Mouse (Mus musculus) cerebellum, adult 2 months (tissue): ENCODE measurements at regions not wholly inside any gene's neighbourhood (a gene's known extent, or its start where the extent isn't known, plus 50 kb on each side); places are given as distances from the start of the nearest gene placed in this dataset.
"Not testable (repeated sequence)": the region's sequence is repeated elsewhere in the genome, so short reads cannot be mapped to it uniquely, and the experiment has no call there.

Source experiments
- CTCF ChIP-seq: fragments of 200-500 bp; IDR thresholded peaks from 2 replicates; pipeline ENCODE4 v1.5.1; 2011; ENCODE audit warnings: low read depth, mild to moderate bottlenecking, control low read depth, low read length, moderate library complexity, borderline replicate concordance; ENCODE audit not compliant: insufficient read depth
- POLR2A ChIP-seq: fragments of 200-500 bp; IDR thresholded peaks from 2 replicates; pipeline ENCODE4 v1.6.1; 2011; ENCODE audit warnings: low read length, control low read depth, borderline replicate concordance; ENCODE audit not compliant: insufficient read depth

DNA sequence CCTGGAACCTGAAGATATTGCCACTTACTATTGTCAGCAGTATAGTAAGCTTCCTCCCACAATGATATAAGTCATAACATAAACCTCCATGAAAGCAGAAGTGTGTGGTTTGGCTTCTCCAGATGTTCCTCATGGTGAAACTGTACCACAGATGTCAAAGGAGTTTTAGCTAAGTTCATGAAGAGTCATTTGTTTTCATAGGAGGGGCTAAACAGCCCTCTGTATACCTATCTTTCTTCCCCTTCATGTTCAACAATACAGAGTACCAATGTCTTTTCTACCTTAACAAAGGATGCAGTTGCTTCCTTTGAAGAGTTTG lies 1145.2 kb upstream of the Tacstd2 start:
- not testable (repeated sequence) for TF ChIP-seq POLR2A, CTCF
